Mouse (Mus musculus) cerebellum, adult (tissue): ENCODE results near the gene Ide.
A peak's percentile ranks its signal among the peaks of the same experiment; 100 is the strongest.

ENCODE experiments used
- ATAC-seq: cut with Nextera tagmentation; 2 replicates; pipeline ENCODE4 v1.9.2; 2017; ENCODE audit warnings: mild to moderate bottlenecking, moderate library complexity, mixed read lengths; ENCODE audit not compliant: insufficient number of reproducible peaks, low FRiP score, low TSS enrichment

The Ide gene

GRCm38 (mm10) chr19:37279194-37279593, 58.5 kb downstream of the Ide start:
- no peak for ATAC-seq

- ATAC-seq: no peak
Observed at GRCm38 (mm10) chr19:37275555-37275954, 62.1 kb downstream of the Ide start.

GRCm38 (mm10) chr19:37269106-37269505, 68.5 kb downstream of the Ide start:
- no peak for ATAC-seq

GRCm38 (mm10) chr19:37265333-37266103, 72.1 kb downstream of the Ide start:
- ATAC-seq: peak; percentile 85

GRCm38 (mm10) chr19:37263943-37264897, 73.4 kb downstream of the Ide start:
- ATAC-seq: no peak

- no peak for ATAC-seq
Observed at GRCm38 (mm10) chr19:37263566-37263942, 74.1 kb downstream of the Ide start.

GRCm38 (mm10) chr19:37262389-37262788, 75.3 kb downstream of the Ide start:
- no peak for ATAC-seq

- no peak for ATAC-seq
Observed at GRCm38 (mm10) chr19:37255321-37255720, 82.3 kb downstream of the Ide start.

- ATAC-seq: no peak
Observed at GRCm38 (mm10) chr19:37252104-37252503, 85.5 kb downstream of the Ide start.

GRCm38 (mm10) chr19:37248199-37248598, 89.5 kb downstream of the Ide start:
- no peak for ATAC-seq

GRCm38 (mm10) chr19:37246859-37247258, 90.8 kb downstream of the Ide start:
- no peak for ATAC-seq

- no peak for ATAC-seq
Observed at GRCm38 (mm10) chr19:37242707-37243106, 94.9 kb downstream of the Ide start.

GRCm38 (mm10) chr19:37241201-37241600, 96.5 kb downstream of the Ide start:
- ATAC-seq: no peak

- no peak for ATAC-seq
Observed at GRCm38 (mm10) chr19:37239096-37239495, 98.6 kb downstream of the Ide start.

GRCm38 (mm10) chr19:37238651-37239050, 99.0 kb downstream of the Ide start:
- ATAC-seq: no peak

- no peak for ATAC-seq
Observed at GRCm38 (mm10) chr19:37237712-37238437, 99.8 kb downstream of the Ide start.

- no peak for ATAC-seq
Observed at GRCm38 (mm10) chr19:37237306-37237705, 100.3 kb downstream of the Ide start.

GRCm38 (mm10) chr19:37235818-37236217, 101.8 kb downstream of the Ide start:
- ATAC-seq: no peak

- peak; percentile 75 for ATAC-seq
Observed at GRCm38 (mm10) chr19:37233561-37234539, 103.8 kb downstream of the Ide start.
